ENCODE assay signal across 9 mouse cellular contexts in genomic region chrX:155098024-155098423, GRCm38 (mm10). TPM values are rescaled to one million over a fixed set of nuclear protein-coding genes. Genes with fewer than 3 reads are reported as not detected.
DNase-seq lines count a peak whose midpoint lies in the region; ATAC-seq and TF ChIP-seq lines count a peak whose summit lies in the region.
"Had no signal": no experiment of that assay in that cellular context is flagged by ENCODE, and none has a peak within 500 bp of the region (broad histone marks: within the 10 kb centered on the region; RNA-seq: fewer than 3 reads in every experiment).

No protein-coding gene starts in this region.

- H3K9me3 ChIP-seq in forebrain, embryonic 11.5 days (ENCODE audit: control insufficient read depth, low read length), result no peaks in the 10 kb centered on the region

- intact Hi-C loops in left cerebral cortex, postnatal 14 days (cut with DNase I), result loop anchor here (5.0 kb wide), 1 partner anchor 119 kb away; the partner anchor contains the start of gene Sat1

- H3K4me3 ChIP-seq in forebrain, embryonic 11.5 days (ENCODE audit: low read depth, low read length), result no peak overlapping the region

- no peak overlapping the region for H3K4me2 ChIP-seq in forebrain, embryonic 11.5 days (ENCODE audit: low read depth, low read length, severe bottlenecking)

- CTCF ChIA-PET in Patski (lab: Charles Lee), result interaction anchor here (1.0 kb wide), 2 partner anchors 221 to 278 kb away, joined by 3 read pairs; no protein-coding TSS in a partner anchor

- no peak for ATAC-seq in cerebellum, adult (ENCODE audit: insufficient number of reproducible peaks, low FRiP score, low TSS enrichment)
- no peak for ATAC-seq in Patski
- ATAC-seq in forebrain, embryonic 11.5 days (replicated peaks; ENCODE audit: low FRiP score), result no peak

- H3K27me3 ChIP-seq in Patski, result peaks cover 3% of the 10 kb centered on the region
- no peaks in the 10 kb centered on the region for H3K27me3 ChIP-seq in forebrain, embryonic 11.5 days (ENCODE audit: control insufficient read depth, insufficient read depth, low read length)

- TF ChIP-seq CTCF in Patski (IDR thresholded peaks at IDR 0.05), result peak; percentile 39

- H3K4me1 ChIP-seq in forebrain, embryonic 11.5 days (replicated peaks; ENCODE audit: control insufficient read depth, insufficient read depth, low read length), result no peaks in the 10 kb centered on the region

- POLR2A ChIA-PET in Patski (lab: Charles Lee), result no interaction called here

- H3K27ac ChIP-seq in forebrain, embryonic 11.5 days (ENCODE audit: low read depth, low read length), result no peak overlapping the region
- H3K27ac ChIP-seq: liver, embryonic 14.5 days had no signal

- in situ Hi-C loops in Patski (cut with MboI; ENCODE audit: low pct_unique_long_range_greater_than_20kb), result loop anchor here (5.0 kb wide), 1 partner anchor 219 kb away; no protein-coding TSS in a partner anchor

- no peaks in the 10 kb centered on the region for H3K36me3 ChIP-seq in forebrain, embryonic 11.5 days (ENCODE audit: control insufficient read depth, insufficient read depth, low read length)

- H3K9ac ChIP-seq in forebrain, embryonic 11.5 days (ENCODE audit: low read length), result no peak overlapping the region
- H3K9ac ChIP-seq: liver, embryonic 14.5 days had no signal

- peak; percentile 6 to 7 for DNase-seq in cerebellum, postnatal 14 days
- DNase-seq in left cerebral cortex, adult 18-20 months (ENCODE audit: low spot score in 2 of 2), result peak; percentile 2 to 8
- no peak for DNase-seq in left cerebral cortex, adult 8-10 months (ENCODE audit: low spot score in 2 of 2)
- DNase-seq in Patski (ENCODE audit: low read depth, low spot score), result no peak
- DNase-seq in left cerebral cortex, postnatal 14 days (ENCODE audit: low spot score in 2 of 2), result peak; percentile 16 to 25
- no peak for DNase-seq in forebrain, embryonic 11.5 days (ENCODE audit: low spot score)
- no peak for DNase-seq in adrenal gland, adult 18-20 months (ENCODE audit: low spot score in 2 of 2)

RNA-seq across cellular contexts. Expression of gene Magea2, which starts 4.6 kb away (rescaled TPM):
- total RNA-seq in left cerebral cortex, adult 18-20 months (2021), result not detected
- total RNA-seq in left cerebral cortex, adult 8-10 months (2022), result not detected
- polyA plus RNA-seq in Patski (2021), result not detected
- not detected for total RNA-seq in left cerebral cortex, postnatal 14 days (2021)
- polyA plus RNA-seq in forebrain, embryonic 11.5 days (2014; fragmentation: Nextera tagmentation; extraction: Ambion mirVana), result not detected in 2 replicates
- not detected for total RNA-seq in adrenal gland, adult 18-20 months (2021)
- polyA plus RNA-seq: liver, embryonic 14.5 days had no signal

RNA-seq across cellular contexts. Expression of gene Magea1, which starts 8.4 kb away (rescaled TPM):
- total RNA-seq in left cerebral cortex, adult 18-20 months (2021), result not detected
- not detected for total RNA-seq in left cerebral cortex, adult 8-10 months (2022)
- polyA plus RNA-seq in Patski (2021), result not detected
- total RNA-seq in left cerebral cortex, postnatal 14 days (2021), result not detected
- not detected in 2 replicates for polyA plus RNA-seq in forebrain, embryonic 11.5 days (2014; fragmentation: Nextera tagmentation; extraction: Ambion mirVana)
- not detected for total RNA-seq in adrenal gland, adult 18-20 months (2021)
- polyA plus RNA-seq: liver, embryonic 14.5 days had no signal

RNA-seq across cellular contexts. Expression of gene Cldn34b2, which starts 30.2 kb away (rescaled TPM):
- total RNA-seq in left cerebral cortex, adult 18-20 months (2021), result not detected
- total RNA-seq in left cerebral cortex, adult 8-10 months (2022), result not detected
- not detected for polyA plus RNA-seq in Patski (2021)
- total RNA-seq in left cerebral cortex, postnatal 14 days (2021), result not detected
- polyA plus RNA-seq in forebrain, embryonic 11.5 days (2014; fragmentation: Nextera tagmentation; extraction: Ambion mirVana), result not detected in 2 replicates
- not detected for total RNA-seq in adrenal gland, adult 18-20 months (2021)
- polyA plus RNA-seq: liver, embryonic 14.5 days had no signal

RNA-seq across cellular contexts. Expression of gene Magea5, which starts 35.1 kb away (rescaled TPM):
- total RNA-seq in left cerebral cortex, adult 18-20 months (2021), result not detected
- not detected for total RNA-seq in left cerebral cortex, adult 8-10 months (2022)
- polyA plus RNA-seq in Patski (2021), result not detected
- not detected for total RNA-seq in left cerebral cortex, postnatal 14 days (2021)
- polyA plus RNA-seq in forebrain, embryonic 11.5 days (2014; fragmentation: Nextera tagmentation; extraction: Ambion mirVana), result not detected in 2 replicates
- not detected for total RNA-seq in adrenal gland, adult 18-20 months (2021)
- polyA plus RNA-seq: liver, embryonic 14.5 days had no signal

Comparison
In these comparisons a context has a peak if more than half of its experiments do, and no peak if none do; other contexts are left out.
1. DNase-seq: peak in cerebellum, postnatal 14 days (2 of 2), left cerebral cortex, adult 18-20 months (2 of 2) and left cerebral cortex, postnatal 14 days (2 of 2); none in left cerebral cortex, adult 8-10 months (0 of 2), Patski (single experiment), forebrain, embryonic 11.5 days (single experiment) and adrenal gland, adult 18-20 months (0 of 2).